Mouse (Mus musculus) megakaryocyte-erythroid progenitor cell, adult 5-6 weeks (primary cell): ENCODE results near the gene Prpf38a. TPM values are rescaled to one million over a fixed set of nuclear protein-coding genes. Genes with fewer than 3 reads are reported as not detected.

Experiments used
- ATAC-seq: replicated peaks from 2 replicates; pipeline ENCODE4 v1.8.0; 2016; ENCODE audit warnings: mild to moderate bottlenecking, inconsistent platforms; ENCODE audit not compliant: severe bottlenecking, poor library complexity, low FRiP score, low TSS enrichment
- total RNA-seq, 2 experiments: library from RNA; stranded (forward) in 1 of 2; stranded (reverse) in 1 of 2; fragments of 200-1000, 215-1000 nt in 1 of 2; fragments of >200 nt in 1 of 2; fragmentation: Nextera tagmentation in 1 of 2; gene quantifications; 2 replicates each; pipeline ENCODE4 v1.2.3; 2014 to 2017

The Prpf38a gene
- total RNA-seq (2014; fragmentation: Nextera tagmentation) (60.1 and 69.0 TPM in 2 replicates), total RNA-seq (2017) (117 and 133 TPM in 2 replicates)

DNA sequence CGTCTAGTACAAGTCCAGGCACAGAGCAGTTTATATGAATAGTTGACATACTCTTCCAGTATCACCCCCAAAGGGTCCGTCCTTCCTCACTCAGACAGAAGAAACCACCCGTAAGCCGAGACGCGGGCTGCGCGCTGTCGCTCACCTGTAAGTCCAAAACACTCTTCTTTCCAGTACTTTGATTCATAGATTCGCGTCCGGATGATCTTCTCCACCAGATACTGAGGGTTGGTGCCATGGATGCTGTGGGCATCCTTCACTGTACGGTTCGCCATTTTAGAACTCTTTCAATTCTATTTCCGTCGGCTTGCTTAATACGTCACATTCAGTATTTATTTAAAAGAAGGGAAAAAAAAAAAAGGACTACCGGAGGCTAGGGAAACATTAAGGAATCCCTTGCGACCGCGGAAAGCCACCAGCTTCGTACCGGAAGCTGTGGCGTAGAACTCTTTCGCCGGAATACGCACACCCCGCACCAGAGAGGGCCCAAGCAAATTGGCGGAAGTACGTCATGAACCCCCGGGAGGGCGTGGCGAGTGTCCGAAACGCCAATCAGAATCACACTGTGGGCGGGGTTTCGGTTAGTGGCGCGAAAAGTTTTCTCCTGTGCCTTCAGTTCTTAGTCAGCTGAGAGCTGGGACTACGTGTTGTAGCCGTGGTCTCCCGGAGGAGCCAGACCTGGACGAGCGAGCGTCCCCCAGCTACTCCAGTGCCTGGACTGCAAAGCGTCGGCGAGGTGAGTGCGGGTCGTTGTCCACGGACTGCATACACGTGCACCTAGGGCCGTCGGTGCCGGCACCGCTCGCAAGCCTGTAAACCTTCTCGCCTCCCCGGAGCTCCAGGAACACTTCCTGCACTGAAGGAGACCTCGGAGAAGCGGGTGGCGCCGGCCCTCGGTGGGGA, at the start of gene Prpf38a, which contains the start of gene Orc1:
Gene Prpf38a (minus strand): TSS at position 497 of the 903 bp plus-strand sequence.
Gene Orc1 (plus strand): TSS at position 584 of the 903 bp plus-strand sequence.
- ATAC-seq, result peak; percentile 97

DNA sequence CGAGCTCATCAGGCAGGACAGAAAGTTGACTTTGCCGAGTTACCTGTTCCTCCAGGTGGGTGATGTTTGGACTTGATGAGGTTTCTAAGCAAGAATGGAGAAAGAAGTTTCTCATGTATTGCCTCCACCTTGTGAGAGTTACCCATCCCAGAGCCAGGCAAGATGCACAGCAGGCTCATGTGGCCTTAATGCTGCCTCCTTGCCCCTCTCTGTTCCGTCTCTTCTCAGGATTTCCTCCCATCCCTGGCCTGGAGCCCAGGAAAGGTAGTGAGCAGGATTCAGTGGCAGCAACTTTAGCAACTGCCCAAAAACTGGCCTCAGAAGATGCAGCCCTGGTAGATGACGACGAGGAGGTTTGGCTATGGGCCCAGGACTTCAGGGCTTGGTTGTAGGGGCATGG, 47.9 kb upstream of the Prpf38a start:
- ATAC-seq, result no peak

DNA sequence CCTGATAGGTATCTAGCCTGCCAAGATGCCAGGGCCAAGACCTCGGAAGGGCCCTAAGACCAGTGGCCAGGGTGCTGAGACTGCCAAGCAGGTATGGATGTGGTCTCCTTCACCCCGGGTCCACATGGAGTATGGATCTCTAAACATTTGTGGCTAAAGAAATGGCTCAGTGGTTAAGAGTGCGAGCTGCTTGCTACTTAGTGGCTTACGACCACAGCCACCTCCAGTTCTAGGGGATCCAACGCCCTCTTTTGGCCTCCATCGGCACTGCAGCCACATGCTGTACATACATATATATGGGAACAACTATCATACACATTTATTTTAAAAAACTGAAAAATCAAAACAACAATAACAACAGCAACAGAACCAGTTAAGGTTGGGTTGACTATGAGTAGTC, 42.4 kb upstream of the Prpf38a start:
- ATAC-seq, result no peak

DNA sequence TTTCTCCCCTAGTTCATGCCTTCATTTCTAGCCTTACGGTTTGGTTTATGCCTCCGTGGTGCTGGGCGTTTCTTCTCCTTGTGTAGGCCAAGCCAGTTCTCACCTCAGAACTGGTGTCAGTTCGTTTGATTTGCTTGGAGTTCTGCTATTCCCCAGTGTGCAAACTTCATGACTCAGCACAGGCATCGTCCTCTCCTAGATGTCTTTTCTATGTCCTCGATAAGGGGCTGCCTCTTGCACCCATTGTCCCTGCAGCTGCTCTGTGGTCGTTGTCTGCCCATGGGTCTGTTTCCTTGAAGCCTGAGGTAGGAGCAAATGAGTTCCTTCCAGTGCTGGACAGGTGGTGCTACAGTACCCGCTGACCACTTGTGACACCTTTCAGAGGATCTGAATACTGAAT, 41.4 kb upstream of the Prpf38a start:
- peak; percentile 19; the same call in 1 of the 2 replicates for ATAC-seq

DNA sequence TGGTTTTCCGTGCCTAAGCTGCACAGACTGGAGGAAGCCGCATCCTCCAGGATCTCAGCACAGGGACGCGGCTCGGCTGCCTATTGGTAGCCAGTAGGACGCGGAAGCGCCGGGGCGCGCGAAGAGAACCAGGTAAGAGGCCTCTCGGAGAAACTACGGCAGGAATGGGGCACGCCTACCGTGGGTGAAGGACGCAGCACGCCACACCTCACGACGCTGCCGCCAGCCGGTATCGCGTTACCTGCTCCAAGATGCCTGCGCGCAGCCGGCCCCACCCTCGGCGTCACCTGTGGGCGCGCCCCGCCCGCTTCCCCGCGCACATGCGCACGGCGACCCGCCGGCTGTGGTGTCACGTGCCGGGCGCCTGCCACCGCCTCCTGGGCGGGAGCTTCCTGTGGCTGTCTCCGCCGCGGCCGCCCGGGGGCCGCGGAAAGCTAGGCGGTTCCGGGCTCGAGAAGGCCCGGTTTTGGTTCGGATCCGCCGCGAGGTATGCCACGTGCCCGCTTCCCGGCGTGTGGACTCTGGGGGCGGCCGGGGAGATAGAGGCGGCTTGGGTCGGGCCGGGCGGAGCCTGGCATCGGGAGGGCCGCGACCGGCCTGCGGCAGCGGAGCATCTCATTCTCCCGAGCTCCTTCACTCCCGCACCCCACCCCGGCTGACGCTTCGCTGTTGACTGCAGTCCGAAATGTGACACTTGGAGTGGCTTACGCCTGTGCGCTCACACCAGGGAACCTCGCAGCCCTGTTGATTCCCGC, 40.6 kb upstream of the Prpf38a start, which contains the start of gene Cc2d1b:
Gene Cc2d1b (plus strand): TSS at position 354 of the 755 bp plus-strand sequence.
- ATAC-seq, result peak; percentile 90

DNA sequence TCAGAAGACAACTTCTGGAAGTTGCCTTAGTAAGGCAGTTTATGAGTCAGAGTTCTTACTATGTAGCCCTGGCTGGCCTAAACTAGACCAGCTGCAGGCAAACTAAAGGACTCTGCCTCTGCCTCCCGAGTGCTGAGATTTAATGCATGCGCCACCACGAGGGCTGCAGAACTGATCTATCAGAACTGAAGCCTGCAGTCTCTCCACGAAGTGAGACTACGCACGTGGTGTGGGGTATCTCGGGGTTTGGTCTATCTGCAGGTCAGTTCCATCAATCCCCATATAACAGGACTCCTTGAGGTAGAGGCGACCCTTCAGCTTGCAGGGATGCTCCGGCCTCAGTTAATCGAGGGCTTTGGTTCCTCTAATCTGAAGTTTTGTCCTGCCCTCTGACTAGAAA, 40.0 kb upstream of the Prpf38a start:
- peak; percentile 5; the same call in 1 of the 2 replicates for ATAC-seq

DNA sequence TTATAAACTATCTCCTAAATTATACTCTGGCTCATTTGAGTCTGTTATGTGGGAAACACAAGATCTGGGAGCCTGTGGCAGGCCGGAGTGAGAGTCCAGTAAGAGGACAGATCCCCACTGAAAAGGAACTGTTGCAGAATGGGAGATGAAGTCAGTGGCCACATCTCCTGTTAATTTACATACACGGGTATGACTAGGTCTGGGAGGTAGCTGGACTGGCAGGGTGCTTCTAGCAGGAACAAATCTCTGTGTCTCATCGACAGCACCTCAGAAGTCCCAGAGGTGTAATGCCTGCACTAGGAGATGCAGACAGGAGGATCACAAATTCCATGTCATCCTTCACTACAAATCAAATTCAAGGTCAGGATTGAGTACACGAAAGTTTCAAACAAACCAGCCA, 39.5 kb upstream of the Prpf38a start:
- ATAC-seq, result no peak

DNA sequence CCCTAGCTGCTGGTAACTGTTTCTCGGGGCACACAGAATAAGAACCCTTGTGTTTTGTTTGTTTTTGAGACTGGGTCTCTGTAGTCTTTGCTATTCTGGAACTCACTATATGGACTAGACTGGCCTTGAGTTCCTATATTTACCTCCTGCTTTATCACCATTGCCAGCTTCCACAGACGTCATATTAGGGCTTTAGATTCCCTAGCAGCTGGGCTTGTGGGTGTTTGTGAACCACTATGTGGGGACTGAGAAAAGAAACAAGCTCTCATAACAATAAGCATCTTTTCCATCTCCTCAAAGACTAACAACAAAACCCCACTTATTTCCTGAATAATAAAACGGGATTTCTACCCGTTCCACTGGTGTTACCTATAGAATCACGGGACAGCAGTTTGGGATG, 31.8 kb upstream of the Prpf38a start:
- ATAC-seq, result no peak

DNA sequence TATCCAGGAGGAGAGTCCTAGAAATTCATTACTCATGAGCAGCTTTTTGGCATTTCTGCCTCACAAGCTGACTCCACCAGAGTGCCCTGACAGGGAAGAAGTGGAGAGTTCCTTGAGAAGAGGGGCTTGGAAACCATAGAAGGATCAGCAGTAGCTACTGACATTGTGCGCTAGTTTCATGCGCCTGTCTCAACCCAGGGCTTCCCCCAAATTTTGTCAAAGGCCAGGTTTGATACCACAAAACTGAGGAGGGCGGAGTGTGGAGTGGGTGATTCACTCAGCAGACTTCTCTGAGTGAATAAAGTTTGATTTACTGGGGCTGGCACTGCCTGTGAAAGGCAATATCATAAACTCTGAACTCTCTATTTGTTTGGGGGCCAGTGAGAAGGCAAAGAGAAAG, 29.5 kb upstream of the Prpf38a start:
- ATAC-seq, result no peak

DNA sequence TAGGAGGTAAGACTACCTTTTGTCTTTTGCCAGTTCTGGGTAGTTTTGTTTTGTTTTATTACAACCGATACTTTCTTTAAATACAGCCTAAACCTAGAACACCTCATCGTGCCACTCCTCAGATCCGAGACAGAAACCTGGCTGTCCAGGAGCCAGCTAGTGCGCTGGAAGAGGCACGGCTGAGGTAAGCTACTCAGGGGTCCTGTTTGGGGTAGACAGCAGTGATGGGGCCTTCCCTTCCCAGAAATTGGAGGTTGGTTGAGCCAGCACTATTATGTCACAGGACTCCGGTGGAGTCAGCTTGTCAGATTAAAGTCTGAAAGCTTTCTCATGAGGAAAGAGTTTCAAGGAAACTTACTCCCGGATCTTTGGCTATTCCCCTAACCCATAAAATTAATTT, 22.7 kb upstream of the Prpf38a start:
- ATAC-seq, result no peak

DNA sequence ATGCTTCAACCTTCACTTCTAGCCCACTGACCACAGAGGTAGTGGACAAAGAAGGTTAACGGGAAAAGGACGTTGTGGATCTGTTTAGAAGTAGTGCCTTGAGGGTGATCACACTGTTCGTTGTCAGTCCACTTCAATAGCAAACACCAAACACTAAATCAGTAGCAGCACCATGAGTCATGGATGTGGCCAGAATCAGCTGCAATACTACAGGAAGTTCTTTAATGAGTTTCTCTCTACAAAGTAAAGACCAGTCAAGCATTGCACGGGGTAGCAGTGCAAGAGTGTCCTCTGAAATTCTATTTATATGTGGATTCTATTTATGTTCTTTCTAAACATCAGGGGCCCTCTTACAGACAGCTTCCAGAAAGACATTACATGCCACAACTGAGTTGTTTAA, 19.2 kb upstream of the Prpf38a start:
- ATAC-seq, result no peak

DNA sequence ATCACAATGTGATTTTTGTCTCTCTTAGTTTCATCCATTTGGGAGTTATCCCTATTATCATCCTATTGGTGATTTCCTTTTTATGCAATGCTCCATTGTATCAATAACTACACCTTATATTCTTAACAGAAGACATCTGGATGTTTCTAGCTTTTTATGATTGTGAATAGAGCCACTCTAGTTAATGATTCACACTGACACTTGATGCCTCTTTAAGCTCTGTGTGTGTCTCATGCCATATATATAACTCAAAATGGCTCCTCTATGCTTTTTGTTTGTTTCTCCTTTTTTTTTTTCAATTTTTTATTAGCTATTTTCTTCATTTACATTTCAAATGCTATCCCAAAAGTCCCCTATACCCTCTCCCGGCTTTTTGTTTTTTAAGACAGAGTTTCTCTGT, 16.6 kb upstream of the Prpf38a start:
- ATAC-seq, result no peak

DNA sequence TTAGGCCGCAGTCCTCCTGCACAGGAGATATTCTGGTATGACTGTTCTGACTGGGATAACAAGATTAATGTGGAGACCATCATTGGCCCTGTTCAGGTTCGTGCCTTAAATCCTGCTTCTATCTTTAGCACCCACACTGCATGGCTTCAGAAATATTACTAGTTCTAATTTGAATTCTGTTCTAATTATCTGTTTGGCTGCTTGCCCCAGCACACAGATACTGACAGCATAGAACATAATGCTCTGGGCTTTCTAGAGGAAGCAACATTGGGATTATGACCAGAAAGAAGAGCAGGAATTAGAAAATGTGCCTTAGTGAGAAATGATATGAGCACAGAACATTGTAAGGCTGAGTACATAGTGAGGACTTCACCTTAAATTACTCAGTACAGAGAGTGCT, 14.2 kb upstream of the Prpf38a start:
- no peak for ATAC-seq

DNA sequence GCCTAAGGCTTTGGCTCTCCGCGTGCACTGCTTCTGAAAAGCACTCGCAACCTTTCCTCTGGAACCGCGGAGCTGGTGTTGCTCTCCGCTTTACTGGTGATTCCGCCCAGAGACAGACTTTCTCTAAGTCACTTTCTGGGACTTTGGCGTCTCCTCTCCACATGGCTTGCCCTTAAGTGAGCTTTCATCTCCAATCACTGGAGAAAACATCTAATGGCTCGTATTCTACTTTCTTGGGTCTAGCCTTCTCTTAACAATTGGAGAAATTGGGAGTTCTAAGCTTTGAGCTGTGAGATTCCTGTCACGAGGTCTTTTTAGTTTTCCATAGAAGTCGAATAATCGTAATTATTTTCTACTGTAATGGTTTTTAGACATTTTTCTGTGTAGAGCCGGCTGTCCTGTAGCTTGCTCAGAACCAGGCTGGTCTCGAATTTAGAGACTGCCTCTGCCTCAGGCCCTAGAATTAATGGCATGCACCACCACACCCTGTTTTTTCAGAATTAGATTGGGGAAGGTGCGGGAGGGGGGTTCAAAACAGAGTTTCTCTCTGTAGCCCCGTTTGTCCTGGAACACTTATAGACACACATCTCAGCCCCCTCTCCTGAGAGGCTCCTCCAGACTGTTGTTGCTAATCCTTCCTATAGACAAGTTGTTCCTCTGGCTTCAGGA, 741 bp upstream of the Prpf38a start:
- ATAC-seq, result no peak

DNA sequence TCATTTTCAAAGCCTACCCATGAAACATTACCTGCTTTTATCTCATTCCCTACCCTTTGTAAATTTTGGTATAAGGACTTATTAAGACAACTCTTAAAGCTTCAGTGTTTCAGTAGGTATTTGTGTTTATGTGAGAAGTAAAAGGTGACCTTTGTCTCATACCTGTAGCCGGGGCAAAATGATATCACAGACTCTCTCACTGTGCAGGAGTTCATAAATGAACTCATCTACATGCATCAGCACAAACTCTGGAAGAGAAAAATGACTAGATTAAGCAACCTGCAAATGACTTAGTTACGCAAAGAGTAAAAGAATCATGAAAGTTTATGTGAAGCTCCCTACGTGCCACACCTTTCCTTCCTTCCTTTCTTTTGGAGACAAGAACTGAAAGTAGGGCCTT, 6.5 kb downstream of the Prpf38a start:
- ATAC-seq, result no peak

DNA sequence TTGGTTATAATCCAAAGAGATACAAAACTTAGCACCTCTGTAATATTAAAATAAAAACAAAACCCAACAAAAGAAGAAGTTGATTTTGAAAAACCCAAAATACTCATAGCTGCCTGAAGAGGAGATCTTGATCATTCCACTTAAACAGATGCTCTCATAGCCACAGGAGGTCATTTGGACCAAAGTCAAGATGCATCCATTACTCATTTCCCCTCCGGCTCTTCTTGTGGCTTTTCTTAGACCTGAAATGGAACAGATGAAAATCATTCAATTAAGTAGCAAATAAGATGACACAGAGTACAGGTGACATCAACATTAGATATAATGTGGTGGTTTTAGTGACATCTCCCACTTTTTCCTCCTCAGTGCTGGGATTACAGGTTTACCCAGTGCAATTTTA, 14.1 kb downstream of the Prpf38a start:
- no peak for ATAC-seq

DNA sequence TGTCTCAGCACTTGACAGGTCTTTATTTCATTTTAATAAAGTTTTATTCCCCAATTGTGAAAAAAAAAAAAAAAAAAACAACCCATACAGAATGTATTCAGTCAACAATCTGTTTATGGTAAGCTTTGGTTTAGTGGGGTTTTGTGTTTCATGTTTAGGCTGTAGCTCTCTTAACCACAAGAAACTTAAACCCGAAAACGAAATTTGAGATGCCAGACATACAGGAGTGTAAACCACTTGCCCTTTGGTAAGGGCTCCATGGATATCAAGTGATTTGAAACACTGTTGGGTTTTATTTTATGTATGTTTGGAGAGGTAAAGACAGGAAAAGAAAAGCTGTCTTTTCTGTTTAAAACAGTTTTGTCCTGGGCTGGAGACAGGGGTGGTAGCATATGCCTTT, 39.4 kb downstream of the Prpf38a start:
- ATAC-seq, result no peak
